Mouse (Mus musculus): ENCODE data around the gene Cgref1.

The Cgref1 gene

DNA sequence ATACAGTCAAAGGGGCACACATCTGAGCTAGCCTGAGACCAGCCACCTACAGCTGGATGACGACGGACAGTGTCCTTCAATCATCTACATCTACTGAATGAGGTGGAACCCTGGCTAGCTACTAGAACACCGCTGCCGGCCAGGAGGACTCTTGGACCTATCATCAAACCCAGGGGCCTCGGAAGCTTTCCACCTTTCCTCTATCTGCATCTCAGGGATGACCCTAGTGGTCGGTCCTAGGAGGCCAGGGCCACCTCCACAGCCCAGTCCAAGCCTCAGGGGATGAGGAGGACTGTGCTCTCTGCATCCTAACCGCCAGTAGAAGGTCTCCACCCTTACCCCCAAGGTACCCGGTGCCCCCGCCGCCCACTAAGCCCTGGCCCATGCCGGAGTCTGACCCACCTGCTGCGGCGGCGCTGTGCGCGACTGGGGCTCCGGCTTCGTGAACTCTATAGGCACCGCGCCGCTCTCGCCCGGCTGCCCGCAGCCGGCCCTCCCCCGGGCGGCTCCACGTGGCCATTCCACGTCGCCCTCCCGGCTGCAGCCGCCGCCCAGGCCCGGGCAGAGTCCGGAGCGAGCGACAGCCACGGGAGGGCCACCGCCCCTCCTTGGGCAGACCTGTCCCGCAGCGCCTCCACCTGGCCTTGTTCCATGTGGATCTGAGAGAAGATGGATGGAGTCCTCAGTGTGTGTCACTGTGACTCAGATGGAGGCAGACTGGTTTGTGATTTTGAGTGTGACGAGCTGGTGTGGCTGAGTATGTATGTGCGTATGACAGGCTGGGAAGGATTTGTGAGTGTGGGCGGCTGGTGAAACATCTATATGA is at the start of gene Cgref1:
TSS of gene Cgref1 (minus strand) at position 636 of the 826 bp plus-strand sequence.
- DNase-seq (ENCODE audit: low spot score in 2 of 2), result peak in 1 of 2 experiments; percentile 53

DNA sequence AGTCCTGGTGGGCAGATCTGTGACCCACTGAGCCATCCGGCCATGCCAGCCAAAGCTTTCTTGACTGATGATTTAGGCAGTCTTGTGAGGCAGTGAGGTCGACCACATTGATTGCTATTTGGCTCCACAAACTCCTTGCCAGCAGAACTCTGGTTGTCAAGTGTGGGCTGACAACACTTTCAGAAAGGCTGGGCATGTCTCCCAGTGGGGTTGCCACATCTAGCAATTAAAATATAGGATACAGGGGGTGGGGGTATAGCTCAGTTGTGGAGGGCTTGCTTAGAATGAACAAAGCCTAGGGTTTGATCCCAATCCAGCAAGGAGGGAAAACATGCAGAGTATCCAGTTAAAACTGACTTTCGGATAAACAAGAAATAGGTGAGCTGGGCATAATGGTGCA is 48.7 kb upstream of the Cgref1 start:
- DNase-seq (ENCODE audit: low spot score in 2 of 2), result no peak

DNA sequence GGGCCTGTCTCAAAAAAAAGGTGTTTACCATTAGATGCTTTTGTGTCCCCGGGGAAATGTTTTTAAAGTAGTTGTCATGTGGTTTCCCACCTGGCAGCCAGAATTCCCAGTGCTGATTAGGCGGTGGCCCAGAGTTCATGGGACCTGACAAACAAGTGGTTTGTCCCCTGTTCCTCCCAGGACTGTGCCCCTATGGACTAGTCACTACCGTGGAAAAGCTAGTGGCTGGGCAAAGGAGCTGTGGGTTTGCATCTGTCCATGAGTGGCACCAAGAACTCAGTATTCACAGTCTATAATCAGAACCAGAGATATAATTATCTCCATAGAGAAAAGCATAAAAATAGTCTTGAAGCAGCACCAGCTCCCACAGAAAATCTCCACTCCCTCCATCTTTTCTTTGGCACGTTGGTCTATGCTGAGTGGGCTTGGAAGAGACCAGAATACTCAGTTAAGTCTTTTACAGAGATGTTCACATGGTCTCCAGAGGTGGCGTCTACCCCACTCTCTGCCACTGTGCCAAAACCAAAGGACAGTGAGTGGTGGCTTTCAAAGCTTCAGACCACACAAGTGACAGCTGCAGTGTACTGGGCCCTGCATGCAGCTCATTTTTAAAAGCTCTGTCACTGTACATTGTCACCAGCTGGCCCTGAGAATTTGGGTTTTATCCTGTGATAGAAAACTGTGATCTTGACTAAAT is 47.7 kb upstream of the Cgref1 start:
- DNase-seq (ENCODE audit: low spot score in 2 of 2), result no peak

DNA sequence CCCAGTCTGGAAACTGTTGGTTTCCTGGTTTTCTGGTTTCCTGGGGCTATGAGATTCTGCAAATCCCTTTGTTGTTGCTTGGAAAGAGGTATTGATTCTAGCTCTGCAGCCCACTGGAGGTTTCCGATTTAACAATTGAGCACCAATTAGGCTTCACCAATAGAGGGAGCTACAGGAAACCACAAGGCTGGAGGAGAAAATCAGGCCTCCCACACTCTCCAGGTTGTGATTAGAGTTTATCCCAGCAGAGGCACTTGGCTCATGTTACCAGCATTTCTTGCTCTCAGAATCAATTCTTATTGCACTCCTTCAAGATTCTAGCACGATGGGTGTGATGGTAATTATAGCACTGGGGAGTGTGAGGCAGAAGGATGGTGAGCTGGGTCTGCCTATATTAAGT is 37.0 kb upstream of the Cgref1 start:
- no peak for DNase-seq (ENCODE audit: low spot score in 2 of 2)

DNA sequence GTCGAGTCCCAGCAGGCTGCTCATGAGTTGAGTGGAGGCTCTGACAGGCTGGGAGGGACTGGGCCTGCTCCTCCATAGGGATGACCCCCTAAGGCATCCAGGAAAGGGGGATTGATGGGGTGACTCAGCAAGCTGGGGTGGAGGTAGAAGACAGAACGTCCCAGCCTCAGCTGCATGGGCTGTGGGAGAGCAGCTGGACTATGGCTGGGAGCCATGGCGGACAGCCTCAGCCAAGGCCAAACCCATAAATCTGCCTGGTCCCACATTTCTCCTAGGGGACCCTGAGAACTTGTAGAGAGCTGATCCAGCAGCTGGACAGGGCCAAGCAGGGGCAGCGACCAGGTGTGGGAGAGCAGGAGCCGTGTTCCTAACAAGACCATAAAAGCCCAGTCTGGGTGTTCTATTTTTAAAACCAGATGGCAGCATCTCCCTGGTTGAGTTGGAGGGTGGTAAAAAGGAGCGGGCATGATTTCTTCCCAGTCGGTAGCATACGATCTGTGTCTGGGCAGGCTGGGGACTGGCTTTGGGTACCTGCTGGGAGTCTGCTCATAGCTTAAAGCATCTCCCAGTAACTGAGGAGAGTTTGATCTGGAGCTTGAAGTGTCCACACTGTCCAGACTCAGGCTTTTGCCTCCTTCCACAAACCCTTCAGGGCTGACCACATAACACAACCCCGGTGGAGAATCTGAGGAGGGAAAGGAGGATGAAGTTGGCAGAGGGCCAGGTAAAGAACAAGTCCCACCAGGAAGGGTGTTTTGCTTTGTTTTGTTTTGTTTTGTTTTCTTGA is 29.7 kb upstream of the Cgref1 start:
- peak in 1 of 2 experiments; percentile 18 for DNase-seq (ENCODE audit: low spot score in 2 of 2)

DNA sequence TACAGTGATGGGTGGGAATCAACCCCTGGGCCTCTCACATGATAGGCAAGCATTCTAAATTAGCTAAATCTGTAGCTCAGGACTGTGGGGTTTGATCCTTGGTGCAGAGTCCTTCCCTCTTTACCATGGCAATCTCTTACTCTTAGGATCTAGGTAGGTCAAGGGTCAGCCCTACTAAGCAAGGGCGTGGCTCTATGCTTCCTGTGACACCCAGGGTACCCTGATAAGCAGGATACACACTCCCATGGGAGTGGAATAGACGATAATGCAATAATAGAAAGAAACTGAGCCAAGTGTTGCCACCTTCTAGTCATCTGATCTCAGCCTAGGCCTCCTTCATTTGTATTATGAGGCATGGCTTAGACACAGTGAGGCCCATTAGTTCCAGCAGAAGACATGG is 24.0 kb upstream of the Cgref1 start:
- no peak for DNase-seq (ENCODE audit: low spot score in 2 of 2)

DNA sequence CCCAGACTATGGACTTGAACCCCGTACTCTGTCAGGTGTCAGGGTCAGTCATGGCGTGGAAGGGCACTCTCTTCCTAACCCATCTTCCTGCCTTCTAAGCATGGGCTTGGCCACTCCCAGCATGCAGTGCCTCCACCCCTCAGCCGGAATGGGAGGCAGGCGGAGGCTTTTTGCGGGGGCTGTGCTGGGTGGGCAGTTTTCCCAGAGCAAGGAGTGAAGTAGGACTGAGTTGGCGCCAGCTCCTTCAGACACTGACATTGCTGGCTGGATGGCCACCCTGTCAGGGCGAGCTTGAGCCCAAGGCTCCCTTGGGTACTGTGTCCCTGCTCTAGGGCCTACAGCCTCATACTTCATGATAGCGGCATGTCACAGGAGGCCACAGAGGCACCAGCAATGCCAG is 23.0 kb upstream of the Cgref1 start, which contains the start of gene Tcf23:
TSS of gene Tcf23 (plus strand) at position 247 of the 400 bp plus-strand sequence.
- no peak for DNase-seq (ENCODE audit: low spot score in 2 of 2)

DNA sequence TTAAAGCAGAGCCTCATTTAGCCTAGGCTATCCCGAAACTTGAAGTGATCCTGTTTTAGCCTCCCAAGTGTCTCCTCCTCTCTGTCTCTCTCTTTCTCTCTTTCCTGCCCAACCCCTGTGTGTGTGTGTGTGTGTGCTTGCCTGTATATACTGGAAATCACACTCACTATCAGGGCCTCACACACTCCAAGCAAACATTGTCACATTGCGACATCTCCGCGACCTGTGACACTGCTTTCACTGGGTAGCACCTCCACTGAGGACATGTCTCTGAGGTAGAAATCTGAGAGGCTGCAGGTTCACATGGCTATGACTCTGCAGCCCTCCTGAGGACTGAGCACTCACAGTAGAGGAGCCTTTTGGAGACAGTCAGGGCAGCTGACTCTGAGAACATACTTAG is 20.8 kb upstream of the Cgref1 start:
- no peak for DNase-seq (ENCODE audit: low spot score in 2 of 2)

DNA sequence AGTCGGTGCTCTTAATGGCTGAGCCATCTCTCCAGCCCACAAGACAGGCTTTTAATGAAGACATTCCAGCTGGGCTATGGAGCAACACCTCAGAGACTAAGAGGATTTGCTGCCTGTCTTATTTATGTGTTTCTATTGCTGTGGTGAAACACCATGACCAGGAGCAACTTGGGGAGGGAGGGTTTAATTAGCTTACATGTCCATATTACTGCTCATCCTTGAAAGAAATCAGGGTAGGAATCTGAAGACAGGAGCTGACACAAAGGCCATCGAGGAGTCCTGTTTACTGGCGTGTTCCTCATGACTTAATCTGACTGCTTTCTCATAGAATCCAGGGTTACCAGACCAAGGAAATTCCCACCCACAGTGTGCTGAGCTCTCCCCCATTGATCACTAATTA is 18.5 kb upstream of the Cgref1 start:
- no peak for DNase-seq (ENCODE audit: low spot score in 2 of 2)

DNA sequence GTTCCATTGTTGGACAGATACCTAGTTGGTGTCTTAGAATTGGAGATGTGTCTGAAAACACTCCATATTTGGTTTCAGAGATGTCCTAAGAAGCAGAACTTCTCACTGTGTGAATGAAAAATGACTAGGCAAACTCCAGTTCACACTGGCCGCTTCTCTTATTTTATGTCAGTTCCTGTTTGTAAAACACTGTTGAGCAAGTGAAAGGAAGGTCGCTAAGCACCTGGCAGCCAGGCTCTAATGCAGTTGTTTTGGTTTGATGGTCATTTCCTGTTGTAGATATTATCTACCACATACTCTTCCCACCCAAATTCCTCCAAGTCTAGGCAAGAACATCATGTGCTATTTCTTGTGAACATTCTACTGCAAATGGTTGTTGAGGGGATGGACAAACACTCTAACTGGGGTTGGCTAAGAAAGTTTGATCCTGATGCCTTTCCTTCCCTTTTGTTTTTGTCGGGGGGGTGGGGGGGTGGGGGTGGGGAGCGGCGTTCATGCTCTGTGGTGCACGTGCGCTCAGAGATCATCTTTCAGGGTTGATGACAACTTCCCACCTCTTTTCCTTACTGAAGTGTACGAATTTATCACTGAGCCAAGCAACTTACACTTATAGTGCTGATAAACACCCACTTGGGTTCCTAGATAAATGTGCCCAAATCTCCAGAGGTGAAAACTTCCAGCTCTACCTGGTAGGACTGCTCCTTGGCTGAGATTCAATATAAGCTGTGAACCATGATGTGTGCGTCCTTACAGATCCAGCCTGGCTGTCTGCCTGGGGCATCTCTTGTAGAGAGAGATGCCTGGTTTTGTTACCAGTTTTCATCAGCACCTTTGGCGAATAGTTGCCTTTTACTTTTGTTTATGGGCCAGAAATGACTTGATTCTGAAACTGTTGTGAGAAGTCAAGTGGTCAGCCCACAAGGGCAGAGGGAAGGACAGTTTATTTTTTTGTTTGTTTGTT is 16.4 kb upstream of the Cgref1 start:
- DNase-seq (ENCODE audit: low spot score in 2 of 2), result no peak

DNA sequence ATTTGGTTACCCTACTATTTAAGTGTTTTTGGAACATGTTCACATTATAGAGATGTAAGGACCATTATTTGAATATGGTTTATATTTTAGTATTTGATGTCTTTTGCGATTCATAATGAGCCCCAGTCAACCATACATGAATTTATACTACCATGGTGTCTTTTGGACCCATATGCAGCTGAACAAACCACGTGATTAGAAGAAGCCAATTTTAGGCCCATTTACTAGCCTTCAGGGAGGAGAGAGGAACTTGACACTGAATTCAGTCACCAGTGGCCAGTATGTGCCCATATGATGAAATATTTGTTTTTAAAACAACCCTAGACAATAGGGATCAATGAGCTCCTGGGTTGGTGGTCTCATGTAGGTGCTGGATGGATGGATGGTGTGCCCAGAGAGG is 15.4 kb upstream of the Cgref1 start:
- DNase-seq (ENCODE audit: low spot score in 2 of 2), result no peak

DNA sequence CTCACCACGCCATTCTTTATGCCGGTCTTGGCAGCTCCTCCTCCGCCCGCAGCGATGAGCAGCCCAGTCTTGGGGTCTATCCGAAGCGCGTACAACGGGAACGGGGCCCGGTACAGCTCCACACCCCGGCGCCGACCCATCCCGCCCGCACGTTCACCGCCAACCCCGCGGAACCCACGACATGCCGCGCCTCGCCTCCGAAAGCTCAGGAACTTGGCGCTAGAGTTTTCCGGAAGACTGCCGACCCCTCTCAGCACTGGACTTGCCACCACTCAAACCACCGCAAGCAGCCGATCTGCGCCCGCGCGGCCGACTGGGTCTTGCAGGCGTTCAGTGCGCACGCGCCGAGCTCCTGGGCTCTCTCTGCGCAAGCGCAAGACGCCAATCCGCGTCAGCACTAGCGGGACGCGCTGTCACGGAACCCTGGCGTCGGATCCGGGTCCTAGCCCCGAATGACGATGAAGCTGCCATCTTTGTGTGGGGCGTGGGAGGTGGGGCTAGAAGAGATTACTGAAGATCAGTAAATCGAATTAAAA is 14.6 kb upstream of the Cgref1 start, which contains the start of gene Preb:
TSS of gene Preb (minus strand) at position 396 of the 536 bp plus-strand sequence.
- peak; percentile 97 to 99 for DNase-seq (ENCODE audit: low spot score in 2 of 2)

DNA sequence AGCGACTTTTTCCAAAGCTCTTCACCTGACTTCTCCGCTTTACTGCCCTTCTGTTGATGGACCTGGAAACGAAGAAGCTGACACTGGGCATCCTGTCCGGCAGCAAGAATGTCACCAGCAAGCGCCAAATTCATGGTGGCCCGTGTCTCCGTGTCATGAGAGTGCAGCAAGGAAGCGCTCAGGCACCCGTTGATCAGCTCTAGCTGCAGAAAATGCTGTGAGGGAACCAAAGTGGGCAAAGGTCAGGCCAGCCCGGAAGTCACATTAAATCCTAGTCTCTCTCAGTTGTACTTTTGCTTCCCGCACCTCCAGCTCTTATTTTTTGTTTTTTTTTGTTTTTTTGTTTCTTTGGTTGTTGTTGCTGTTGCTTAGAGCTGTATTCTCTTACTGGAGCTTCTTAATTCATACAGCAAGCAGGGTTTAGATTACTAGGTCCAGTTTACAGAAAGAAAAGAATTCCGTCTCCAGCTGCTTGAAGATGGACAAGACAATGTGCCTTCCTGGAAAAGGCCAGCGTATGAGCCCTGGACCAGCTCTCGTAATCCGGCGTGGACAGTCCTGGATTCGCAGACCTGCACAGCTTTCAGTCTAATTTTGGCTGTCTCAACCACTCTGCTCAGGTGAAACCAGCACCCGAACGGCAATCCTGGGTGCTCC is 13.9 kb upstream of the Cgref1 start:
- no peak for DNase-seq (ENCODE audit: low spot score in 2 of 2)

DNA sequence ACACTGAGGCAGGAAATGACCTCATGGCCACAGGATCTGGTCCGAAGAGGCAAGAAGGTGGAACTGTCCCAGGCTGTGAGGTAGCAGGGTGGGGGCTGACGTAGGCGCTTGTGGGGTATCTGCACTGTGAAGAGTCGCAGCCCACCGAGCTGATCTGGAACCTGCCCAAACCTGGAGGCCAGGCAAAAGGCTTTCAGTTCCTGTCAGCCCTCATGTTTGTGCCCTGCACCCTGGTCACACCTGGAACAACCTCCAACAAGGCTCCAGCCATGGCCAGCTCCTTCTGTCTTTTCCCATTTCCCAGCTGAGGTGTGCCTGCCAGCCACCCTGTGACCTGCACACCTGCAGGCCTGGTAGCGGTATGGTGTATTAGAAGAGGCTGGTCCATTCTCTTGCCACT is 12.5 kb upstream of the Cgref1 start:
- DNase-seq (ENCODE audit: low spot score in 2 of 2), result no peak

DNA sequence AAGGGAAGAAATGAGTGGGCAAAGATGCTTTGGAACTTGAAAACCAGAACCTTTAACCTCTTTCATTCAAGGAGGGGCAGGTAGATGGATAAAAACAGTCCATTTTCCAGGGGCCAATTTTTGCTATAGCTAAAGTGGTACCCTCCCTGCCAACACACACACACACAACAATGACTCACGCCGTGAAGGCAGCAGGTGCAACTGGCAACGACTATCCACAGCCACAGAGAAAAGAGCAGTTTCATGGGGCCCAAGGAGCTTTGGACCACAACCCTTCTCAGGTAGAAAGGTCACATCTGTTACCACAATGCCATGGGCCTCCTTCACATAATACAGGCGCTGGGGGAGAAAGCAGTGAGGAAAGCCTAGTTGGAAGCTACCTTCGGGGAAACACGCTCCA is 10.4 kb upstream of the Cgref1 start:
- no peak for DNase-seq (ENCODE audit: low spot score in 2 of 2)

DNA sequence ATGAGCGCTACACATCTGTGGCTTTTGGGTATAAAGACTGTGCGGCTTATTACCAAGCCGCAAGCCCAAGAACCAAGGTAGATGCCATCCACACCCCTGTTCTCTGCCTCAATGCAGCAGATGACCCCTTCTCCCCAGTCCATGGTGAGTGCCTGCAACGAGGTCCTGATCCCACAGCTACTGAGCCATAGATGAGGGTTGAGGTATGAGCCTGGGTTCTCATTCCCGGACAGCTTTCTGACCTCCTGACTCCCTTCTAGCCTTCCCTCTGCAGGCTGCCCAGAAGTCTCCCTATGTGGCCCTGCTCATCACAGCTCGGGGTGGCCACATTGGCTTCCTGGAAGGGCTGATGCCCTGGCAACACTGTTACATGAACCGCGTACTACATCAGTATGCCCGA is 9.2 kb upstream of the Cgref1 start:
- no peak for DNase-seq (ENCODE audit: low spot score in 2 of 2)

DNA sequence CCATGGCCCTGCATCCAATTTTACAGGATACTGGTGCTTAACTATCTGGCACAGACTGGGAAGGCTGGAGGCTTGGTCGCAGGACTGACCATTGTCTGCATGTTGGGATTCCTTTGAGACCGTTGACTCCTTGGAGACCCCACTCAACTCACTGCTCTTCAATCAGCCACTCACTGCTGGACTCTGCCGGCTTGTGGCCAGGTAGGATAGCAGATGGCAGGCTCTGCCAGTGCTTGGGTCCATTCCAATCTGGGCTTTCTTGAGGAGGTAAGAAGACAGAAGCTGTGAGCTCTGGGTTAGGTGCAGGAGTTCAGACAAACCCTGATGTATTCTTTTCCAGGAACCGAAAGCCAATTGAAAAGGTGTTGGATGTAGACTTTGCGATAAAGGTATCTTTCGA is 8.7 kb upstream of the Cgref1 start:
- DNase-seq (ENCODE audit: low spot score in 2 of 2), result no peak

DNA sequence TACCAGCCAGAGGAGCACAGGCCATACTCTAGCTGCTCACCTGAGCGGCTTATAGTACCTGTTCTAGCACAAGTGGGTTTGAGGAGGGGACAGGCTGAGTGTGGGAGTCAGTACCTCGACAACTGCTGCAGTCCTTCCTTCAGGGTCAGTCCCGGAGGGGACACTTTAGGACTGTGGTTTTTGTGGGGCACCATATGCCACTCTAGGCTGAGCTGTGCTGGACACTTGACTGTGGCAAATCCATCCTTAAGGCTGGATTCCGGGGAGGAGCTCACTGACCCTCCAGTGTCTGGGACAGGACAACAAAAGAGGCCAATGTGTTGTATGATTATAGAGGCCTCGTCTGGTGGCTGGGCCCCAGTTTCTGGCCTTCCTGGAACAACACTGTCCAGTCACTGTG is 7.2 kb upstream of the Cgref1 start:
- no peak for DNase-seq (ENCODE audit: low spot score in 2 of 2)

DNA sequence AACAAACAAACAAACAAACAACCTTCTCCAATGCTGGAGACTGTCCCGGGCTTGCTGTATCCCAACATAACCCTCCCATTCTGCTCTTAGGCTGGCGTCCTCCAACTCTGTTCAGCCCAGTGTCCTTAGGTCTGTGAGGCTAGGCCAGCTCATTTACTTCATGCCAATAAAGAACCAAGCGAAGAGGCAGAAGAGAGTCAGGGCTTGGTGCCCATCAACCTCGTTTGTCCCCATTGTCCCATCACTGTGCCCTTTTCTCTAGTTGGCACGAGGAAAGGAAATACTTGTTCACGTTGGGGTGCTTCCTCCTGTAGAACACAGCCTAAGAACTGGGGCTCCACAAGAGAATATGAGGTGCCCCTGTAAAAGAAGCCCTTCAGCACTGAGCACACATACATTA is 6.3 kb upstream of the Cgref1 start:
- no peak for DNase-seq (ENCODE audit: low spot score in 2 of 2)

DNA sequence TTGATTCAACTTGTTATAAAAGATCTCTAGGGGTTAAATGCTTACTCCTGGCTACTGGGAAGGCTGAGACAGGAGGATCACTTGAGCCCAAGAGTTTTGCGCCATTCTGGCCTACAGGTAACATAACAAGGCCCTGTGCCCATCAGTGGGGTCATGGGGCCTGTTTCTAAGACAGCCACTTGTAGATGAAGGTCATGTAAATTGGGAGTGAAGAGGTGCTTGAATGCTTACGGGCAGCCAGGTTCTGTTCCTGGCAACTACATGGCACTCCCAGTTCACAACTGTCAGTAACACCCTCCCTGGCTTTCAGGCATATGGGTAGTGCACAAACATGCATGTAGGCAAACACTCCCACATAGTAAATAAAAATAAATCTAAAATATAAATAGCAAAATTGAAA is 5.5 kb upstream of the Cgref1 start:
- no peak for DNase-seq (ENCODE audit: low spot score in 2 of 2)

Measured in cerebellum, postnatal 4 days (tissue).